Mouse (Mus musculus) left cerebral cortex, adult 8-10 months (tissue): ENCODE measurements around the gene Mdh1b. TPM values are rescaled to one million over a fixed set of nuclear protein-coding genes. Genes with fewer than 3 reads are reported as not detected.
A peak's percentile ranks its signal among the peaks of the same experiment; 100 is the strongest.

Experiments used
- DNase-seq, 2 experiments: peaks; one replicate each; pipeline ENCODE4 v3.0.0; 2022; ENCODE audit warnings: low spot score in 2 of 2
- total RNA-seq, 4 experiments: library from RNA; stranded (reverse); gene quantifications; 2 replicates each; pipeline ENCODE4 v1.2.4; 2022

The Mdh1b gene
- total RNA-seq = 1 to 10 TPM in 2 of 4 experiments, under 1 TPM in 2; 0.82 to 1.8 (median 1.2) TPM

- DNase-seq = peak; percentile 87 to 90
These were observed at the start of gene Mdh1b, which contains the start of gene Fastkd2 for GRCm38 (mm10) chr1:63730240-63730771. Gene Mdh1b (minus strand): TSS chr1:63730318. Gene Fastkd2 (plus strand): TSS chr1:63730614.

- no peak for DNase-seq
These were observed 46.9 kb upstream of the Mdh1b start for GRCm38 (mm10) chr1:63776902-63777630.

- DNase-seq = no peak
These were observed 46.3 kb upstream of the Mdh1b start for GRCm38 (mm10) chr1:63776396-63776795.

- peak in 1 of 2 experiments; percentile 73 for DNase-seq
These were observed 40.2 kb upstream of the Mdh1b start for GRCm38 (mm10) chr1:63770309-63770708.

- DNase-seq = no peak
These were observed 39.0 kb upstream of the Mdh1b start, which contains the start of gene 4933402D24Rik for GRCm38 (mm10) chr1:63769167-63769566. Gene 4933402D24Rik (minus strand): TSS chr1:63769267.

DNA sequence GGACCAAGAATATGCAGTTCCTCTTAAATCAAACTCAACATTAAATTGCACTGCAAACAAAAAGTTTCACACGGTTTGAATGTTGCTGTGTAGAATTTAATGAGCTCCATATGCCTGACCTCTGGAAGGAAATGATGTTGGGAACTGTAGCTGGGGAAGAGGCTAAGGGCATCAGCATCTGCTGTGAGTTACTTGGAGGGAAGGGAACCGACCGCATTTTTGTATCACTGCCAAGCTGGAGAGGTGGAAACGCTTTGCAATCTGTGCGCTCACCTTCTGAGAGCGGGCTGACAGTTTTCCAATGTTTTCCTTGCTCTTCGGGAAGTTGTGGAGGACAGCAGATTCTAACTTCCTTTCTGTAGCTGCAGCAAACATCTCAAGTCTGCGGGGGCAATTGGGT is 38.0 kb upstream of the Mdh1b start:
- DNase-seq = no peak

- DNase-seq = no peak
These were observed 34.3 kb upstream of the Mdh1b start for GRCm38 (mm10) chr1:63764395-63764794.

GRCm38 (mm10) chr1:63763881-63764386 is 33.8 kb upstream of the Mdh1b start:
- DNase-seq = no peak

- peak; percentile 36 to 42 for DNase-seq
These were observed 33.1 kb upstream of the Mdh1b start for GRCm38 (mm10) chr1:63763212-63763694.

DNA sequence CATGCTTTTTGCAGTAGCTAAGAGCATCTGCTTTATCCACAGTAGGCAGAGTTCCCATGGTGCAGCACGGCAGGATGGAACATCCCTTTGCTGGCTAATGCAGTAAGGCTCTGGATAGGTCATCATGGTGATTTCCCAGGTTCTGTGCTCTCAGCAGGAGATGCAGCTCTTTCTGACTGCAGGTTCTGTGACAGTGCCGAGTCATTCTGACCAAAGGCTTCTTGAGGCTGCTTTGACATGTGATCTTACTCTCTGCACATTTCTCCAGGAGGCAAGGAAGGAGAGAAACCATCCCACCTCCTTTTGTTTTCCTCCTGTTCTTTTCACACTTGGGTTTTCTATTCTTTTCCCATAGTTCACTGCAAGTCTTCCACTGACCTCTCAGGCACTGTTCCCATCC is 25.9 kb upstream of the Mdh1b start:
- DNase-seq = no peak

GRCm38 (mm10) chr1:63729796-63730195 is 322 bp downstream of the Mdh1b start:
- peak in 1 of 2 experiments; percentile 9 for DNase-seq

GRCm38 (mm10) chr1:63720161-63720560 is 10.0 kb downstream of the Mdh1b start:
- peak in 1 of 2 experiments; percentile 15 for DNase-seq

- no peak for DNase-seq
These were observed 21.2 kb downstream of the Mdh1b start for GRCm38 (mm10) chr1:63708876-63709275.

DNA sequence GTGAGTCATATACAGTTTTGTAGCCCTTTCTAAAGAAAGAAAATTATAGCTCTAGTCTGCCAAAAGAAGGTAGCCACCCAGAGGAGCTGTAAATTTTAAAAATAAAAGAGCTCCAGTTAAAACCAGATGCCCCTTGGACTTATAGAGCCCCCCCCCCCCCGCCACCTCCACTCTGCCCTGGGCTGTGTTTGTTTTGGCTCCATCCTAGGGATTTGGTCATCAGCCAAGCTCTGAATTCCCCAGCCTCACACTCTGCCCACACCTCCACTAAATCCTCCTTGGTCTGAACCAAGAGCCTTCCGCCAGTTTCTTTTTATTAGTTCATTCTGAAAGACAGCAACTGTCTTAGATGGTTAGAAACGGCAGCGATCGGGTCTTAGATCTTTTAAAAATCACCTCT is 24.4 kb downstream of the Mdh1b start:
- DNase-seq = no peak

DNA sequence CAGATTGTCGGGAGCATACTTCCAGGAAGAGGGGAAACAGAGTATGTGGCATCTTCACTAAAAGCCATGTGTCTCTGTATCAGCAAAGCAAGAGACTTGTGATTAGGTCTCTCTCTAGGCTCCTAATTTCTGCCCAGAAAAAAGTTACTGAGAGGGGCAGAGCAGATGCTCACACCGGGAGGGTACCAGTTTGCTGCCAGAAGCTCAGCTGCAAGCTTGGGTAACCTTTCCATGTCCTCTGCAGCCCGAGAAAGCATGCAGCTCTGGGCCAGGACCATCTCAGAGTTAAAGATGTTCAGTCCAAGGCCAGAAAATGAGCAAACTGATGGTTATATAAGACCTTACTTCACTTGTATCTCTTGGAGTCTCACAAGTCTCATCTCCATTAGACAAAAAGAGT is 33.3 kb downstream of the Mdh1b start:
- DNase-seq = no peak

GRCm38 (mm10) chr1:63686827-63687226 is 43.3 kb downstream of the Mdh1b start, which contains the start of gene Dytn:
Gene Dytn (minus strand): TSS chr1:63686927.
- no peak for DNase-seq

GRCm38 (mm10) chr1:63675975-63676374 is 54.1 kb downstream of the Mdh1b start:
- DNase-seq = no peak

DNA sequence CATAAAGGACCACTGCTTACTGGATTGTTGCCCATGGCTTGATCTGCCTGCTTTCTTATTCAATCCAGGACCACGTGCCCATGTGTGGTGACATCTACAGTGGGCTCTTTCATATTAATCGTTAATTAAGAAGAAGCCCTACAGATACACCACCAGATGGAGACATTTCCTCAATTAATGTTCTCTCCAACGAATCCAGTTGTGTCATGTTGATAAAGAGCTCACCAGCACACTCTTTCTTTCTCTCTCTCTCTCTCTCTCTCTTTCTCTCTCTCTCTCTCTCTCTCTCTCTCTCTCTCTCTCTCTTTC is 61.3 kb downstream of the Mdh1b start:
- no peak for DNase-seq

- no peak for DNase-seq
These were observed 61.9 kb downstream of the Mdh1b start for GRCm38 (mm10) chr1:63667949-63668851.

DNA sequence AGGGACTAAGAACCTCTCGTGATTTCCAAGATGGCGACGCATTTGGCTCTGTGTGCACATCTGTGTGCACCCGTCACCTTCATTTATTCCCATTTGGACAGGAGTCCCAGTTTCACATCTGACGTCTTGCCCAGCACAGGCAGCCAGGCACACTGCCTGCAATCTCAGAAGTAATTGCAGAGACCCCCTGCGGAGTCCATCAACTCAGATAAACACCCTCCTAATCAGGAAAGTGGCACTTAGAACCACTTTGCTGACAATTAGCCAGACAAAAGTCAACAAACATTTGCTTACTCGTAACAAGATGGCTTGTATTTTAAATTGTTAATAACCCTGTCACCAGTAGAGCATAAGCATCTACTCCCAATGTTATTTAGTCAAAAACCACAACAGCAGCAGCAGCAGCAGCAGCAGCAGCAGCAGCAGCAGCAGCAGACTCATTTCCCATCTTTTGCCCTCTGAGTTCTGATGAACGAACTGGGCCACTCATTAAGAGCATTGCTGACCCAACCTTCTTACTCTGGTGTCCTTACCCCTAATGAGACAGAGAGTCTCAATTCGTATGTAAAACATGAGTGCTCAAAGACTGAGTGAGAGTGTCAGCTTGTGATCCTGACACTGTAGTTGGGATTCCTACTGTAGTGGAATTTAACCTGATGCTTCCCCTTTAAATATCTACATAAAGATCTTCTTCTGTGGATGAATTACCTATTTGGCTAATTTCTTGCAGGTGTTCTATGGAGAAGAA is 62.7 kb downstream of the Mdh1b start:
- no peak for DNase-seq

GRCm38 (mm10) chr1:63666089-63666488 is 64.0 kb downstream of the Mdh1b start:
- DNase-seq = no peak
